Mouse (Mus musculus) limb, embryonic 13.5 days (tissue): ENCODE data around the gene Ttll13. TPM values are rescaled to one million over a fixed set of nuclear protein-coding genes. Genes with fewer than 3 reads are reported as not detected.
A peak's percentile ranks its signal among the peaks of the same experiment; 100 is the strongest.

ENCODE experiments used
- ATAC-seq: fragments of 200-750 bp; cut with Nextera tagmentation; 2 replicates; pipeline ENCODE4 v1.8.0; 2017; ENCODE audit warnings: low read depth, moderate number of reproducible peaks, moderate TSS enrichment; ENCODE audit not compliant: low FRiP score
- H3K27ac ChIP-seq: fragments of 300-500 bp; sonication (generic); 2 replicates; pipeline ENCODE4 v1.5.1; 2015; ENCODE audit warnings: inconsistent platforms, mild to moderate bottlenecking, moderate library complexity
- H3K27me3 ChIP-seq: fragments of 300-500 bp; sonication (generic); 2 replicates; pipeline ENCODE4 v1.6.1; 2015; ENCODE audit warnings: mild to moderate bottlenecking, inconsistent platforms
- H3K36me3 ChIP-seq: fragments of 300-500 bp; sonication (generic); 2 replicates; pipeline ENCODE4 v1.6.1; 2015; ENCODE audit warnings: inconsistent platforms, mild to moderate bottlenecking, moderate library complexity
- H3K4me1 ChIP-seq: fragments of 300-500 bp; sonication (generic); 2 replicates; pipeline ENCODE4 v1.6.1; 2015; ENCODE audit warnings: inconsistent platforms
- H3K4me2 ChIP-seq: fragments of 300-500 bp; sonication (generic); replicated peaks from 2 replicates; pipeline ENCODE4 v1.6.1; 2015; ENCODE audit warnings: inconsistent platforms, mild to moderate bottlenecking, moderate library complexity
- H3K4me3 ChIP-seq: fragments of 300-500 bp; sonication (generic); 2 replicates; pipeline ENCODE4 v1.5.1; 2015; ENCODE audit warnings: moderate library complexity, mild to moderate bottlenecking, inconsistent platforms
- H3K9ac ChIP-seq: fragments of 300-500 bp; sonication (generic); 2 replicates; pipeline ENCODE4 v1.6.1; 2015; ENCODE audit warnings: mild to moderate bottlenecking, inconsistent platforms
- H3K9me3 ChIP-seq: fragments of 300-500 bp; sonication (generic); 2 replicates; pipeline ENCODE4 v1.6.1; 2016; ENCODE audit warnings: inconsistent platforms
- WGBS: fragments of 180-500 bp; shearing (Covaris S2); methylation state at CpG from one replicate; pipeline ENCODE4 v1.1.7; 2015; 5-methylcytosine and 5-hydroxymethylcytosine counted together
- polyA plus RNA-seq: library from polyadenylated mRNA; unstranded; fragments of >200 nt; fragmentation: Nextera tagmentation; extraction: Ambion mirVana; gene quantifications from 2 replicates; pipeline ENCODE4 v1.2.1, GENCODE M21; 2015

The Ttll13 gene
- polyA plus RNA-seq, 1 experiment from 2014 or later, result 1.3 TPM

GRCm38 (mm10) chr7:80204362-80204761 lies 41.8 kb upstream of the Ttll13 start:
- H3K4me3 ChIP-seq, result no peak overlapping the region
- H3K4me1 ChIP-seq, result peaks cover 84% of the 10 kb centered on the region
- H3K27me3 ChIP-seq, result no peaks in the 10 kb centered on the region
- 79% methylated on average over 4 of the region's 4 CpGs for WGBS
- H3K36me3 ChIP-seq, result peaks cover 5% of the 10 kb centered on the region; the same call in 1 of the 2 replicates
- no peaks in the 10 kb centered on the region for H3K9me3 ChIP-seq
- H3K4me2 ChIP-seq, result no peak overlapping the region
- no peak for ATAC-seq
- no peak overlapping the region for H3K27ac ChIP-seq
- no peak overlapping the region for H3K9ac ChIP-seq

- no peak for ATAC-seq
- Histone ChIP-seq H3K4me2 (no peak overlapping the region), H3K27ac (no peak overlapping the region), H3K9ac (no peak overlapping the region), H3K4me3 (no peak overlapping the region), H3K36me3 (peaks cover 5% of the 10 kb centered on the region; the same call in 1 of the 2 replicates), H3K4me1 (peaks cover 83% of the 10 kb centered on the region), H3K9me3 (no peaks in the 10 kb centered on the region), H3K27me3 (no peaks in the 10 kb centered on the region)
- 79% methylated on average over 7 of the region's 7 CpGs for WGBS
These were observed 41.2 kb upstream of the Ttll13 start for GRCm38 (mm10) chr7:80204961-80205360.

GRCm38 (mm10) chr7:80205705-80206589 lies 40.2 kb upstream of the Ttll13 start:
- 79% methylated on average over 12 of the region's 12 CpGs for WGBS
- Histone ChIP-seq H3K27ac (no peak overlapping the region; the same call in 1 of the 2 replicates), H3K4me1 (peaks cover 74% of the 10 kb centered on the region)

GRCm38 (mm10) chr7:80207314-80207731 lies 38.9 kb upstream of the Ttll13 start:
- Histone ChIP-seq H3K4me3 (no peak overlapping the region), H3K9me3 (no peaks in the 10 kb centered on the region), H3K27ac (peak overlapping the region; percentile 28; the same call in 1 of the 2 replicates), H3K4me2 (no peak overlapping the region), H3K4me1 (peaks cover 60% of the 10 kb centered on the region), H3K36me3 (peaks cover under 1% of the 10 kb centered on the region; the same call in 1 of the 2 replicates), H3K9ac (no peak overlapping the region), H3K27me3 (no peaks in the 10 kb centered on the region)
- WGBS, result 72% methylated on average over 3 of the region's 3 CpGs
- no peak for ATAC-seq

More at GRCm38 (mm10) chr7:80205705-80206589, 40.2 kb upstream of the Ttll13 start:
- no peak for ATAC-seq
- H3K4me2 ChIP-seq, result no peak overlapping the region
- no peak overlapping the region for H3K4me3 ChIP-seq
- no peaks in the 10 kb centered on the region for H3K9me3 ChIP-seq
- H3K9ac ChIP-seq, result 0 out of 2 replicates have a peak overlapping the region, but pooled peaks have one; percentile 9
- H3K27me3 ChIP-seq, result no peaks in the 10 kb centered on the region
- peaks cover 5% of the 10 kb centered on the region; the same call in 1 of the 2 replicates for H3K36me3 ChIP-seq

- no peak overlapping the region for H3K4me2 ChIP-seq
- ATAC-seq, result peak; percentile 22; the same call in 1 of the 2 replicates
- H3K4me3 ChIP-seq, result no peak overlapping the region
- no peaks in the 10 kb centered on the region for H3K9me3 ChIP-seq
- peaks cover 6% of the 10 kb centered on the region; the same call in 1 of the 2 replicates for H3K36me3 ChIP-seq
- peak overlapping the region; percentile 7; the same call in 1 of the 2 replicates for H3K27ac ChIP-seq
- peaks cover 55% of the 10 kb centered on the region for H3K4me1 ChIP-seq
- H3K27me3 ChIP-seq, result no peaks in the 10 kb centered on the region
- 75% methylated on average over 18 of the region's 18 CpGs for WGBS
- H3K9ac ChIP-seq, result no peak overlapping the region
These were observed 38.0 kb upstream of the Ttll13 start for GRCm38 (mm10) chr7:80208026-80208642.

GRCm38 (mm10) chr7:80208738-80209430 lies 37.3 kb upstream of the Ttll13 start:
- no peak overlapping the region for H3K4me3 ChIP-seq
- H3K4me2 ChIP-seq, result no peak overlapping the region
- no peaks in the 10 kb centered on the region for H3K27me3 ChIP-seq
- 86% methylated on average over 10 of the region's 10 CpGs for WGBS
- H3K9me3 ChIP-seq, result no peaks in the 10 kb centered on the region
- H3K27ac ChIP-seq, result no peak overlapping the region
- peaks cover 50% of the 10 kb centered on the region for H3K4me1 ChIP-seq
- no peak overlapping the region for H3K9ac ChIP-seq
- peaks cover 13% of the 10 kb centered on the region for H3K36me3 ChIP-seq
- no peak for ATAC-seq

- Histone ChIP-seq H3K36me3 (peaks cover 19% of the 10 kb centered on the region), H3K4me1 (peaks cover 46% of the 10 kb centered on the region), H3K4me2 (no peak overlapping the region), H3K27ac (no peak overlapping the region), H3K27me3 (no peaks in the 10 kb centered on the region), H3K9ac (peak overlapping the region; percentile 48), H3K9me3 (no peaks in the 10 kb centered on the region), H3K4me3 (no peak overlapping the region)
- 72% methylated on average over 6 of the region's 6 CpGs for WGBS
- no peak for ATAC-seq
These were observed 36.5 kb upstream of the Ttll13 start for GRCm38 (mm10) chr7:80209669-80210068.

- Histone ChIP-seq H3K27ac (no peak overlapping the region), H3K9me3 (no peaks in the 10 kb centered on the region), H3K27me3 (no peaks in the 10 kb centered on the region), H3K9ac (no peak overlapping the region), H3K4me1 (peaks cover 40% of the 10 kb centered on the region), H3K4me2 (no peak overlapping the region), H3K36me3 (peaks cover 25% of the 10 kb centered on the region), H3K4me3 (no peak overlapping the region)
- WGBS, result 85% methylated on average over 4 of the region's 4 CpGs
- no peak for ATAC-seq
These were observed 35.2 kb upstream of the Ttll13 start for GRCm38 (mm10) chr7:80210982-80211381.

GRCm38 (mm10) chr7:80213604-80214003 lies 32.6 kb upstream of the Ttll13 start:
- Histone ChIP-seq H3K4me1 (peaks cover 17% of the 10 kb centered on the region), H3K27me3 (no peaks in the 10 kb centered on the region), H3K27ac (no peak overlapping the region), H3K9me3 (no peaks in the 10 kb centered on the region), H3K9ac (no peak overlapping the region), H3K36me3 (peaks cover 51% of the 10 kb centered on the region), H3K4me2 (no peak overlapping the region), H3K4me3 (no peak overlapping the region)
- ATAC-seq, result no peak
- 89% methylated on average over 7 of the region's 7 CpGs for WGBS

GRCm38 (mm10) chr7:80214459-80214858 lies 31.7 kb upstream of the Ttll13 start:
- Histone ChIP-seq H3K4me2 (no peak overlapping the region), H3K27ac (no peak overlapping the region; the same call in 1 of the 2 replicates), H3K9ac (no peak overlapping the region), H3K9me3 (no peaks in the 10 kb centered on the region), H3K4me1 (peaks cover 9% of the 10 kb centered on the region; the same call in 1 of the 2 replicates), H3K4me3 (no peak overlapping the region), H3K27me3 (no peaks in the 10 kb centered on the region), H3K36me3 (peaks cover 60% of the 10 kb centered on the region)
- no peak for ATAC-seq
- WGBS, result 75% methylated on average over 8 of the region's 8 CpGs

GRCm38 (mm10) chr7:80215398-80215797 lies 30.8 kb upstream of the Ttll13 start:
- Histone ChIP-seq H3K4me2 (no peak overlapping the region), H3K27me3 (no peaks in the 10 kb centered on the region), H3K9ac (peak overlapping the region; percentile 26; the same call in 1 of the 2 replicates), H3K27ac (peak overlapping the region; percentile 17; the same call in 1 of the 2 replicates), H3K9me3 (no peaks in the 10 kb centered on the region), H3K36me3 (peaks cover 69% of the 10 kb centered on the region), H3K4me1 (peaks cover 5% of the 10 kb centered on the region; the same call in 1 of the 2 replicates), H3K4me3 (no peak overlapping the region)
- WGBS, result 28% methylated on average over 4 of the region's 4 CpGs
- ATAC-seq, result peak; percentile 73
